Mouse (Mus musculus) heart, postnatal 0 days (tissue): ENCODE data around the gene Chga. TPM values are rescaled to one million over a fixed set of nuclear protein-coding genes. Genes with fewer than 3 reads are reported as not detected.
A peak's percentile ranks its signal among the peaks of the same experiment; 100 is the strongest.

Source experiments
- ATAC-seq: fragments of 200-750 bp; cut with Nextera tagmentation; 2 replicates; pipeline ENCODE4 v1.8.0; 2017; ENCODE audit warnings: low read depth, moderate number of reproducible peaks, moderate library complexity; ENCODE audit not compliant: insufficient read depth
- DNase-seq: peaks from one replicate; pipeline ENCODE4 v3.0.0-alpha.2; 2016; ENCODE audit warnings: low spot score
- H3K27ac ChIP-seq: fragments of 300-500 bp; sonication (generic); 2 replicates; pipeline ENCODE4 v1.5.1; 2014; ENCODE audit warnings: low read depth, mild to moderate bottlenecking
- H3K27me3 ChIP-seq: fragments of 300-500 bp; sonication (generic); 2 replicates; pipeline ENCODE4 v1.6.1; 2014; ENCODE audit warnings: low read length, mixed read lengths; ENCODE audit not compliant: control insufficient read depth, insufficient read depth
- H3K36me3 ChIP-seq: fragments of 300-500 bp; sonication (generic); replicated peaks from 2 replicates; pipeline ENCODE4 v1.6.1; 2014; ENCODE audit warnings: low read length, mixed read lengths; ENCODE audit not compliant: control insufficient read depth, insufficient read depth
- H3K4me1 ChIP-seq: fragments of 300-500 bp; sonication (generic); 2 replicates; pipeline ENCODE4 v1.6.1; 2014; ENCODE audit warnings: antibody characterized with exemption; ENCODE audit not compliant: control insufficient read depth, insufficient read depth
- H3K4me2 ChIP-seq: fragments of 300-500 bp; sonication (generic); 2 replicates; pipeline ENCODE4 v1.6.1; 2014; ENCODE audit warnings: low read depth, mild to moderate bottlenecking, low read length, moderate library complexity
- H3K4me3 ChIP-seq: fragments of 300-500 bp; sonication (generic); 2 replicates; pipeline ENCODE4 v1.5.1; 2014; ENCODE audit warnings: low read depth, low read length
- H3K9ac ChIP-seq: fragments of 300-500 bp; sonication (generic); replicated peaks from 2 replicates; pipeline ENCODE4 v1.6.1; 2014; ENCODE audit warnings: low read depth, low read length, mixed read lengths
- H3K9me3 ChIP-seq: fragments of 300-500 bp; sonication (generic); replicated peaks from 2 replicates; pipeline ENCODE4 v1.6.1; 2016; ENCODE audit warnings: low read length; ENCODE audit not compliant: control insufficient read depth
- CTCF ChIP-seq: IDR thresholded peaks from 2 replicates; pipeline ENCODE4 v1.5.1; 2016; ENCODE audit warnings: antibody characterized with exemption, control low read depth, low read depth
- EP300 ChIP-seq: IDR thresholded peaks from 2 replicates; pipeline ENCODE4 v1.6.1; 2016; ENCODE audit warnings: antibody characterized with exemption, low read depth
- WGBS: fragments of 180-500 bp; shearing (Covaris S2); extraction: QIAGEN DNeasy Blood & Tissue Kit; methylation state at CpG from one replicate; pipeline ENCODE4 v1.1.7; 2014; 5-methylcytosine and 5-hydroxymethylcytosine counted together
- polyA plus RNA-seq: library from polyadenylated mRNA; unstranded; fragments of >200 nt; fragmentation: Nextera tagmentation; extraction: Ambion mirVana; gene quantifications from 2 replicates; pipeline ENCODE4 v1.2.1, GENCODE M21; 2015
- total RNA-seq: library from RNA; depleted of rRNA; stranded (reverse); fragments of >200 nt; gene quantifications from 2 replicates; pipeline ENCODE4 v1.2.3, GENCODE M21; 2014; ENCODE audit warnings: low replicate concordance

The Chga gene
- total and polyA plus RNA-seq, 2 experiments from 2014 or later, result not detected

GRCm38 (mm10) chr12:102550529-102550928, 4.2 kb upstream of the Chga start:
- WGBS, result 2% methylated on average over 11 of the region's 11 CpGs
- H3K4me3 ChIP-seq, result no peak overlapping the region
- no peak overlapping the region for H3K27ac ChIP-seq
- ATAC-seq (peak; percentile 71; the same call in 1 of the 2 replicates), DNase-seq (peak; percentile 47)
- no peaks in the 10 kb centered on the region for H3K36me3 ChIP-seq
- H3K9me3 ChIP-seq, result no peaks in the 10 kb centered on the region
- H3K4me1 ChIP-seq, result no peaks in the 10 kb centered on the region
- peaks cover 31% of the 10 kb centered on the region for H3K27me3 ChIP-seq
- no peak overlapping the region for H3K4me2 ChIP-seq
- TF ChIP-seq EP300 (no peak), CTCF (no peak)
- no peak overlapping the region for H3K9ac ChIP-seq

- TF ChIP-seq CTCF (no peak), EP300 (no peak)
- Histone ChIP-seq H3K4me3 (no peak overlapping the region), H3K4me2 (no peak overlapping the region), H3K27ac (no peak overlapping the region), H3K27me3 (peaks cover 35% of the 10 kb centered on the region), H3K9ac (no peak overlapping the region), H3K4me1 (no peaks in the 10 kb centered on the region), H3K9me3 (no peaks in the 10 kb centered on the region), H3K36me3 (no peaks in the 10 kb centered on the region)
- 63% methylated on average over 3 of the region's 3 CpGs for WGBS
- no peak for ATAC-seq
- no peak for DNase-seq
Measured at GRCm38 (mm10) chr12:102551186-102551585, 3.6 kb upstream of the Chga start.

GRCm38 (mm10) chr12:102552001-102552400, 2.8 kb upstream of the Chga start:
- ATAC-seq (no peak), DNase-seq (no peak)
- no peak overlapping the region for H3K27ac ChIP-seq
- no peaks in the 10 kb centered on the region for H3K36me3 ChIP-seq
- peaks cover 35% of the 10 kb centered on the region for H3K27me3 ChIP-seq
- H3K4me3 ChIP-seq, result no peak overlapping the region
- H3K4me2 ChIP-seq, result no peak overlapping the region
- H3K9ac ChIP-seq, result no peak overlapping the region
- H3K4me1 ChIP-seq, result no peaks in the 10 kb centered on the region
- no peak for TF ChIP-seq EP300
- TF ChIP-seq CTCF, result no peak
- H3K9me3 ChIP-seq, result no peaks in the 10 kb centered on the region
- 56% methylated on average over 6 of the region's 6 CpGs for WGBS

- no peak overlapping the region for H3K4me3 ChIP-seq
- no peak overlapping the region for H3K4me2 ChIP-seq
- TF ChIP-seq EP300 (no peak), CTCF (no peak)
- WGBS, result 67% methylated on average over 14 of the region's 14 CpGs
- no peak for DNase-seq
- no peaks in the 10 kb centered on the region for H3K36me3 ChIP-seq
- ATAC-seq, result no peak
- H3K9ac ChIP-seq, result no peak overlapping the region
- no peak overlapping the region for H3K27ac ChIP-seq
- H3K4me1 ChIP-seq, result no peaks in the 10 kb centered on the region
- peaks cover 35% of the 10 kb centered on the region for H3K27me3 ChIP-seq
- no peaks in the 10 kb centered on the region for H3K9me3 ChIP-seq
Measured at GRCm38 (mm10) chr12:102553705-102554275, 979 bp upstream of the Chga start.

- H3K9ac ChIP-seq, result no peak overlapping the region
- H3K27ac ChIP-seq, result no peak overlapping the region
- peaks cover 35% of the 10 kb centered on the region for H3K27me3 ChIP-seq
- DNase-seq (no peak), ATAC-seq (no peak)
- H3K4me3 ChIP-seq, result no peak overlapping the region
- H3K36me3 ChIP-seq, result no peaks in the 10 kb centered on the region
- H3K4me2 ChIP-seq, result no peak overlapping the region
- WGBS, result 57% methylated on average over 3 of the region's 3 CpGs
- TF ChIP-seq EP300 (no peak), CTCF (no peak)
- H3K9me3 ChIP-seq, result no peaks in the 10 kb centered on the region
- H3K4me1 ChIP-seq, result no peaks in the 10 kb centered on the region
Measured at GRCm38 (mm10) chr12:102555850-102556249, 1.1 kb downstream of the Chga start.

- Histone ChIP-seq H3K27me3 (peaks cover 26% of the 10 kb centered on the region), H3K4me3 (no peak overlapping the region), H3K4me1 (no peaks in the 10 kb centered on the region), H3K27ac (no peak overlapping the region), H3K36me3 (no peaks in the 10 kb centered on the region), H3K9ac (no peak overlapping the region), H3K4me2 (no peak overlapping the region), H3K9me3 (no peaks in the 10 kb centered on the region)
- WGBS, result 74% methylated on average over 5 of the region's 5 CpGs
- ATAC-seq, result no peak
- TF ChIP-seq CTCF (no peak), EP300 (no peak)
- no peak for DNase-seq
Measured at GRCm38 (mm10) chr12:102557372-102557771, 2.6 kb downstream of the Chga start.
